Mouse (Mus musculus) testis, adult 2 months (tissue): ENCODE data around the gene Suco.

Experiments
- CTCF ChIP-seq: fragments of 200-500 bp; IDR thresholded peaks from 2 replicates; pipeline ENCODE4 v1.5.1; 2012; ENCODE audit warnings: low read depth, mild to moderate bottlenecking, inconsistent platforms, low read length, moderate library complexity; ENCODE audit not compliant: control insufficient read depth, insufficient read depth, insufficient replicate concordance
- POLR2A ChIP-seq: fragments of 200-500 bp; IDR thresholded peaks from 2 replicates; pipeline ENCODE4 v1.6.1; 2012; ENCODE audit warnings: low read depth, mild to moderate bottlenecking, inconsistent platforms, low read length, moderate library complexity; ENCODE audit not compliant: control insufficient read depth

DNA sequence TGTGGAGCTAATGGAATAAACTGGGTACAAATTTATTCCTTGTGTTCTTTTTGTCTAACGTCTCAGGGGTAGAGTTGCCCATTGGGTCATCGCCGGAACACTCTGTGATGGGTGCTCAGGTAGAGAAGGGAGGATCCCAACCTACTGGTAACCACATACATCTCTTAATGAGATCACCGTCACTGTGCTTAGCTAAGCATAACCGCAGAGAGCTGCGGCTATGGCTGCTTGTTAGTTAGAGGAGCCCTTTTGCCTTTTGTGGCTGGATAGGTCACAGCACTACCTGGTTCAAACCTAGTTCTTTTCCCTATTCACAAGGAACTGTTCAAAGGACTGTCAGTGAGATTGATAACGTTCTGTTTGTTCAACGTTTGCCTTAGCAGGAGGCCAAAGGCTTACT, 32.6 kb upstream of the Suco start:
- no peak for TF ChIP-seq CTCF
- TF ChIP-seq POLR2A: no peak
